In the genomic region with DNA sequence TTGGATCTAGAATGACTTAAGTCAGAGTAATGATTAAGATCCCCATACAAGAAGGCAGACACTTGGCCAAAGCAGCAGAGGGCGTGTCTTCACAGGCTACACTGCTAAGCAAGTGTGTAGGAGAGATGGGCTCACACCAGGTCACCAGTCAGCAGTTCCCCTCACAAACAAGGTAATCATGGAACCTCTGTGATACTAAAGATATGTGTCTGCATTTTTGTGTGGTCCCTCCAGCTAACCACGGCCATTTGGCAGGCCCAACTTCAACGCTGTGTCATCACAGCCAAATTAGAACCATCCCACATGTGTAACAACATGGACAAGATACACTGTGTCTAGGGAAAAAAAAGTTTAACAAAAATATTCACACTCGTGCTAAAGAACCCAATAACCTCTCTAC, we compare ENCODE assay signal across 22 mouse cellular contexts.
DNase-seq lines count a peak whose midpoint lies in the region; ATAC-seq and TF ChIP-seq lines count a peak whose summit lies in the region.
"Had no signal": no experiment of that assay in that cellular context is flagged by ENCODE, and none has a peak within 500 bp of the region (broad histone marks: within the 10 kb centered on the region; RNA-seq: fewer than 3 reads in every experiment).

No protein-coding gene starts in this region.

- TF ChIP-seq CTCF in Patski (IDR thresholded peaks at IDR 0.05): no peak

- no peaks in the 10 kb centered on the region for H3K9me3 ChIP-seq in forebrain, embryonic 11.5 days (ENCODE audit: control insufficient read depth, low read length)
- no peaks in the 10 kb centered on the region for H3K9me3 ChIP-seq in forebrain, embryonic 14.5 days (replicated peaks; ENCODE audit: control insufficient read depth, low read length)
- peaks cover 10% of the 10 kb centered on the region for H3K9me3 ChIP-seq in limb, embryonic 13.5 days
- H3K9me3 ChIP-seq in limb, embryonic 10.5 days (replicated peaks): no peaks in the 10 kb centered on the region
- H3K9me3 ChIP-seq in kidney, embryonic 14.5 days (ENCODE audit: control insufficient read depth, low read length): no peaks in the 10 kb centered on the region; the same call in 1 of the 2 replicates
- H3K9me3 ChIP-seq: embryonic facial prominence, embryonic 13.5 days; embryonic facial prominence, embryonic 15.5 days; forebrain, embryonic 12.5 days; forebrain, embryonic 15.5 days had no signal

- 92% methylated on average over 4 of the region's 4 CpGs for WGBS in forebrain, embryonic 11.5 days
- 90% methylated on average over 4 of the region's 4 CpGs for WGBS in forebrain, embryonic 14.5 days
- WGBS in limb, embryonic 13.5 days: 83% methylated on average over 4 of the region's 4 CpGs
- 90% methylated on average over 4 of the region's 4 CpGs for WGBS in limb, embryonic 10.5 days
- WGBS in kidney, embryonic 14.5 days: 90% methylated on average over 4 of the region's 4 CpGs

- in situ Hi-C loops in Patski (cut with MboI; ENCODE audit: low pct_unique_long_range_greater_than_20kb): no loop called here

- no peak overlapping the region for H3K4me2 ChIP-seq in forebrain, embryonic 11.5 days (ENCODE audit: low read depth, low read length, severe bottlenecking)
- no peak overlapping the region for H3K4me2 ChIP-seq in forebrain, embryonic 14.5 days (ENCODE audit: low read length)
- no peak overlapping the region for H3K4me2 ChIP-seq in limb, embryonic 13.5 days (replicated peaks)
- no peak overlapping the region for H3K4me2 ChIP-seq in kidney, embryonic 14.5 days (replicated peaks; ENCODE audit: low read depth, low read length)
- H3K4me2 ChIP-seq: embryonic facial prominence, embryonic 13.5 days; embryonic facial prominence, embryonic 15.5 days; forebrain, embryonic 12.5 days; forebrain, embryonic 15.5 days had no signal

- H3K27ac ChIP-seq in forebrain, embryonic 11.5 days (ENCODE audit: low read depth, low read length): no peak overlapping the region
- H3K27ac ChIP-seq in forebrain, embryonic 14.5 days (ENCODE audit: low read depth, low read length): no peak overlapping the region
- H3K27ac ChIP-seq in limb, embryonic 13.5 days: peak overlapping the region; percentile 58; the same call in 1 of the 2 replicates
- no peak overlapping the region for H3K27ac ChIP-seq in limb, embryonic 10.5 days
- no peak overlapping the region for H3K27ac ChIP-seq in kidney, embryonic 14.5 days (ENCODE audit: low read depth, low read length)
- H3K27ac ChIP-seq: embryonic facial prominence, embryonic 13.5 days; embryonic facial prominence, embryonic 15.5 days; forebrain, embryonic 12.5 days; forebrain, embryonic 15.5 days had no signal

- CTCF ChIA-PET in Patski (lab: Charles Lee): interaction anchor here (0.9 to 2.6 kb wide), 2 partner anchors 9 to 15 kb away, joined by 3 to 13 read pairs; no protein-coding TSS in a partner anchor

- H3K4me1 ChIP-seq in forebrain, embryonic 11.5 days (replicated peaks; ENCODE audit: control insufficient read depth, insufficient read depth, low read length): no peaks in the 10 kb centered on the region
- no peaks in the 10 kb centered on the region for H3K4me1 ChIP-seq in forebrain, embryonic 14.5 days (ENCODE audit: control insufficient read depth, insufficient read depth, low read length)
- peaks cover 29% of the 10 kb centered on the region for H3K4me1 ChIP-seq in limb, embryonic 13.5 days
- peaks cover 5% of the 10 kb centered on the region; the same call in 1 of the 2 replicates for H3K4me1 ChIP-seq in limb, embryonic 10.5 days
- H3K4me1 ChIP-seq in kidney, embryonic 14.5 days (ENCODE audit: control insufficient read depth, insufficient read depth, low read length): no peaks in the 10 kb centered on the region
- H3K4me1 ChIP-seq: embryonic facial prominence, embryonic 15.5 days; forebrain, embryonic 12.5 days; forebrain, embryonic 15.5 days had no signal

- H3K9ac ChIP-seq in forebrain, embryonic 11.5 days (ENCODE audit: low read length): no peak overlapping the region
- H3K9ac ChIP-seq in forebrain, embryonic 14.5 days (ENCODE audit: low read length): no peak overlapping the region
- no peak overlapping the region for H3K9ac ChIP-seq in limb, embryonic 13.5 days
- H3K9ac ChIP-seq in kidney, embryonic 14.5 days (ENCODE audit: low read depth, low read length): no peak overlapping the region
- H3K9ac ChIP-seq: embryonic facial prominence, embryonic 13.5 days; embryonic facial prominence, embryonic 15.5 days; forebrain, embryonic 12.5 days; forebrain, embryonic 15.5 days; forebrain, postnatal 0 days had no signal

- H3K36me3 ChIP-seq in forebrain, embryonic 11.5 days (ENCODE audit: control insufficient read depth, insufficient read depth, low read length): no peaks in the 10 kb centered on the region
- H3K36me3 ChIP-seq in forebrain, embryonic 14.5 days (ENCODE audit: control insufficient read depth, insufficient read depth, low read length): no peaks in the 10 kb centered on the region
- H3K36me3 ChIP-seq in limb, embryonic 13.5 days: peaks cover 5% of the 10 kb centered on the region; the same call in 1 of the 2 replicates
- H3K36me3 ChIP-seq in limb, embryonic 10.5 days: no peaks in the 10 kb centered on the region
- no peaks in the 10 kb centered on the region for H3K36me3 ChIP-seq in kidney, embryonic 14.5 days (ENCODE audit: control insufficient read depth, insufficient read depth, low read length)
- H3K36me3 ChIP-seq: embryonic facial prominence, embryonic 13.5 days; embryonic facial prominence, embryonic 15.5 days; forebrain, embryonic 12.5 days; forebrain, embryonic 15.5 days had no signal

- peak; percentile 37 for DNase-seq in forebrain, embryonic 11.5 days (ENCODE audit: low spot score)
- no peak for DNase-seq in forebrain, embryonic 14.5 days (ENCODE audit: low spot score)
- no peak for DNase-seq in limb, embryonic 10.5 days (ENCODE audit: low spot score)
- peak; percentile 25 for DNase-seq in Patski (ENCODE audit: low read depth, low spot score)
- DNase-seq in kidney, adult 11 months: no peak
- DNase-seq: adrenal gland, adult 2 months; adrenal gland, postnatal 10 days; adrenal gland, postnatal 25 days; cerebellum, adult 11 months; cerebellum, adult 18-20 months; cerebellum, adult 8-10 months; cerebellum, adult 9-11 months; cerebellum, postnatal 14 days; cerebellum, postnatal 36 days; embryo, embryonic 11 days; forebrain, postnatal 0 days had no signal

- H3K27me3 ChIP-seq in forebrain, embryonic 11.5 days (ENCODE audit: control insufficient read depth, insufficient read depth, low read length): no peaks in the 10 kb centered on the region
- no peaks in the 10 kb centered on the region for H3K27me3 ChIP-seq in forebrain, embryonic 14.5 days (replicated peaks; ENCODE audit: control insufficient read depth, insufficient read depth, low read length)
- no peaks in the 10 kb centered on the region for H3K27me3 ChIP-seq in limb, embryonic 13.5 days
- H3K27me3 ChIP-seq in limb, embryonic 10.5 days (ENCODE audit: low read depth, poor library complexity, severe bottlenecking): no peaks in the 10 kb centered on the region
- H3K27me3 ChIP-seq in Patski: no peaks in the 10 kb centered on the region
- H3K27me3 ChIP-seq in kidney, embryonic 14.5 days (ENCODE audit: control insufficient read depth, insufficient read depth, low read length): no peaks in the 10 kb centered on the region
- H3K27me3 ChIP-seq: embryonic facial prominence, embryonic 13.5 days; embryonic facial prominence, embryonic 15.5 days; forebrain, embryonic 12.5 days; forebrain, embryonic 15.5 days had no signal

- ATAC-seq in forebrain, embryonic 11.5 days (replicated peaks; ENCODE audit: low FRiP score): no peak
- no peak for ATAC-seq in forebrain, embryonic 14.5 days
- no peak for ATAC-seq in limb, embryonic 13.5 days (ENCODE audit: low FRiP score, low read depth)
- ATAC-seq in Patski: no peak
- no peak for ATAC-seq in kidney, embryonic 14.5 days (ENCODE audit: low FRiP score, low TSS enrichment)
- ATAC-seq: forebrain, embryonic 15.5 days; forebrain, postnatal 0 days had no signal

- POLR2A ChIA-PET in Patski (lab: Charles Lee): no interaction called here

- no peak overlapping the region for H3K4me3 ChIP-seq in forebrain, embryonic 11.5 days (ENCODE audit: low read depth, low read length)
- no peak overlapping the region for H3K4me3 ChIP-seq in forebrain, embryonic 14.5 days (ENCODE audit: low read depth, low read length)
- no peak overlapping the region for H3K4me3 ChIP-seq in limb, embryonic 13.5 days
- H3K4me3 ChIP-seq in limb, embryonic 10.5 days: no peak overlapping the region
- H3K4me3 ChIP-seq in kidney, embryonic 14.5 days (ENCODE audit: low read length): no peak overlapping the region
- H3K4me3 ChIP-seq: embryonic facial prominence, embryonic 13.5 days; embryonic facial prominence, embryonic 15.5 days; forebrain, embryonic 12.5 days; forebrain, embryonic 15.5 days had no signal

Comparison
In these comparisons a context has a peak if more than half of its experiments do, and no peak if none do; other contexts are left out.
1. DNase-seq: peak in forebrain, embryonic 11.5 days (single experiment) and Patski (single experiment); none in forebrain, embryonic 14.5 days (single experiment), limb, embryonic 10.5 days (single experiment) and kidney, adult 11 months (single experiment).